Mouse (Mus musculus) frontal cortex, adult 2 months (tissue): Measurements from ENCODE around the gene Gpm6b. TPM values are rescaled to one million over a fixed set of nuclear protein-coding genes. Genes with fewer than 3 reads are reported as not detected.

Experiments used
- DNase-seq, 2 experiments: peaks; one replicate each; pipeline ENCODE4 v3.0.0; 2022; ENCODE audit warnings: low spot score in 1 of 2; ENCODE audit errors: extremely low spot score in 1 of 2
- polyA plus RNA-seq: library from polyadenylated mRNA; depleted of rRNA; stranded (reverse); fragments of >200 nt; gene quantifications from 2 replicates; pipeline ENCODE4 v1.2.3, GENCODE M21; 2012; rRNA removed

The Gpm6b gene
- 576 and 615 TPM in 2 replicates for polyA plus RNA-seq

DNA sequence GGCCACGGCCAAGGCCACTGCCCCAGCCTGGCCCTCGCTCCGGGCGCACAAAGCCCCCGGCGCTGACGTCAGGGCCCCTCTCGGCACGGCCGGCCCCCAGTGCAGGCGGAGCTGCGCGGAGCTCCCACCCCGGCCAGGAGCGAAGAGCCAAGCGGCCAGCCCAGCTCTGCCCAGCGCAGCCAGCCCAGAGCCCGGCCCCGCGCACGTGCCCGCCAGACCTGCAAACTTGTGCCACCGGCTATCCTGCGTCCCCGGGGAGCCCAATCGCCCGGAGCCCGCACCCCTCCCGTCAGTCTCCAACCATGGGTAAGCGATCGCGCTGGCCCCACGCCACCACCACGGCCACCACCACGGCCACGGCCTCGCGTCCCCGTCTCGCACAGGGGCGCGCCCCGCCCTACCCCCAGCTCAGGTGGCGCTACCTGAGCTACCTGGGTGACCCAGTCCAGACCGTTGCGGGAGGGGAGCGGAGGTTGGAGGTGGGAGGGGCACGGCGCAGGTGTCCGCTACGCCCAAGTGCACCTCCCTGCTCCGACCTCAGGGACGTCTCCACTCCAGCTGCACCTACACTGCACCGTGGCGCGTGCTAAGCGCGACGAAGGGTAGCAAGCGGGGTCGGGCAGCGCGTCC lies at the start of gene Gpm6b:
Gene Gpm6b, plus strand, starts transcription at position 81 of the 630 bp plus-strand sequence.
- peak in 1 of 2 experiments; percentile 41 for DNase-seq

DNA sequence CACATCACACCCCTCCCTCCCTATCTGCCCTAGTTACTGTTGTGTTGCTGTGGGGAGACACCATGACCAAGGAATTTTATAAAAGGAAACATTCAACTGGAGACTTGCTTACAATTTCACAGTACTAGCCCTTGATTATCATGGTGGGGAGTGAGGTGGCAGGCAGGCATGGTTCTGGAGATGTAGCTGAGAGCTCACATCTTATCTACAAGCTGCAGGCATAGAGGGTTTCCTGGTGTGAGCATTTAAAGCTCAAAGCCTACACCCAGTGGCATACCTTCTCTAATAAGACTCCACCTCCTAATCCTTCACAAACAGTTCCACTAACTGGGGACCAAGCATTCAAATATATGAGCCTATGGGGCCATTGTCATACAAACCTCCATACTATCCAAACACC lies 42.4 kb upstream of the Gpm6b start:
- DNase-seq = no peak

DNA sequence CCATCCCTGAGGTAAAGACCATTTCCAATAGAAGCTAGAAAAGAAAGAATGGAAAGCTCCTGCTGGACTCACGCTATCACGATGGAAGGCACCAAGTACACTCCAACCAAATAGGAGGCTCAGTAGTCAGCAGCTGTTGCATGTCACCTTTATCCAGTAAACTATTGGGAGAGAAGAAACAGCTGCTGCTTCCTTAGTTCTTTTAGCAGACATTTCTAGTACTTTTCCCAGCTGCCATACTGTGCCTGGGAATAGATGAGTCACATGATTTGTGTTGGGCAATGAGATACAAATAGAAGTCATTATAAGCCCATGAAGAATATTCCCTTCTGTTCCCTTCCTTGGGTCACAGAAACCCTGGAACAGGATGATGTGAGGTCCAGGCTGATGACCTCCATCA lies 40.4 kb upstream of the Gpm6b start:
- no peak for DNase-seq

DNA sequence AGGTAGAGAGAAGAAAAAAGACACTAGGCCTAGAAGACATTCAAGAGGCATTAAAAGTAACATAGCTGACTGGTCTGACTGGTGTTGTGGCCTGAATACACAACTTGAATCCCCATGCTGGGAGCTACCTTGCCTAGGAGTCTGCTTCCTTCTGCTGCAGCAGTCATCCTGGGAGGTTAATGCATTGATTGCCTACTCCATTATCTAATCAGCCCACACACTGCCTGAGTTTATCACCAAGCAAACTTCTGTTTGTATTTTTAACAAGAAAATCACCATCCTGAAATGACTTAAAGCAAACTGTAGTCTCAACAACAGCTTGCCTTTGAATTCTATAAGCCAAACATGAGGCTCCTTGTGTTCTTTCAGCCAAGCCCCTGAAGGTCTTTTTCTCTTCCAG lies 38.9 kb upstream of the Gpm6b start:
- no peak for DNase-seq

DNA sequence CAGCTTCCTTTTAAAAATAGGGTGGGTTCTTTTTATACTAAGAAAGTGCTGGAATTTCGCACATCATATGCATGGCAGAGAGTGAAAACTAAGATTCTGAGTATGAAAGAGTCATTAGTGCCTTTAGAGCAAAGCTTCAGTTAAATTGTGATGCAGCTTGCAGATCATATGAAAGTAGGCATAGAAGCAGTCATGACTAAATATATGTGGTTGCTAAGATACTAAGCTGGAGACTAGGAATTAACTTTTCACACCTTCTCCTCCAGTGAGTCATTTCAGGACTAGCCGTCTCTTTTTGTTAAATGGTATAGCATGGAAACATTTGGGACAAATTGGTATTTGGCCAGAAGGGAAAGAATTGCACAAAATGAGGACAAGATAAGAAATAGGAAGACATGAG lies 24.1 kb upstream of the Gpm6b start:
- peak; percentile 46 to 66 for DNase-seq

DNA sequence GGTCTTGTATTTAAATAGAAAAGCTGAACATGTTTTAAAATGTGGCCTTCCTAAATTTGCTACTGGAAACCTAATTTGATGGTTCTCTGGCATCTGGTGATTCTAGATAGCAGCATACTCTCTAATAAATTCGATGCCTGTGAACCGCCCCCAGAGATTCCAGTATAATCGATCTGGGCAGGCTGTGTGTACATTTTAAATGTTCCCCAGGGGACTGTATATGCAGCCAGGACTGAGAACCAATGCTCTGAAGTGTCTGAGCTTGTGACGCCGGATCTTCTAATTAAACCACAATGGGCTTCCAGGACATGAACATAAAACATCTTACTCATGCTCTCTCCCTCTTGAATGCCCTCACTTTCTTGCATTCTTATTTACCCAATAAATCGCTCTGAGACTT lies 22.5 kb upstream of the Gpm6b start:
- DNase-seq = no peak

DNA sequence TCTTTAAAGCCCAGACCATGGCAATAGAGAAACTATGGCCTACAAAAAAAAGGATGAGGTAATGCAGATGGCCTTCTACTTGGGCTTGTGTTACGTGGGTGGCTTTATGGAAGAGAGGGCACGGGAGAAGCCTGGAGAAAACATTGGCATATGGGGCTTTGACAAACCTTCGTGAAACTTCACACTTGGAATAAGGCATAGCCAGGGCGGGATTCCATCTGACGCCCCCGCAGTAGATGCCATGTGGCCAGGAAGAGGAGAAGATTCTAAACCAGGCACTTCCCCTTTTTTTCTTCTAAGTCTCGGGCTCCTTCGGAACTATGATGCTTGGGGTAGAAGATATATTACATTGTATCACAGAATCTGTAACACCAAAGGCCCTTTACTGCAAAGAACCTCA lies 22.0 kb upstream of the Gpm6b start:
- DNase-seq = peak; percentile 42 to 76

DNA sequence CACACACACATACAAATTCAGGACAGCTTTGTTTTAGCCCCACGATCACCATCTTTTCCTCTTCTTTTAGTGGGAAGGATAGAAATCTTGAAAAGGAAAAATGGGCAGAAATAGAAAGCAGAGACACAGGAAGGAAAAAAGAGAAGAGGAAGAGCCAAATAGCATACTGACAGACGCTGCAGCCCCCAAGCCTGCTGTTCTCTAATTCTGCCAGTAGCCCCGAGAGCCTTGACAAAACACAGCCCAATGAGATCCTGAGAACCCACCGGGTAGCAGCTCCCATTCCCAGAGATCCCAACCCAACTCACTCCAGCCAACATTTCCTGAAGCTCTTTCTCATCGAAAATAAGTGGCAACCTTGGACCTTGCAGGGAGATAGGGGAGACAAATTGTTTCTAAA lies 19.4 kb upstream of the Gpm6b start:
- no peak for DNase-seq

DNA sequence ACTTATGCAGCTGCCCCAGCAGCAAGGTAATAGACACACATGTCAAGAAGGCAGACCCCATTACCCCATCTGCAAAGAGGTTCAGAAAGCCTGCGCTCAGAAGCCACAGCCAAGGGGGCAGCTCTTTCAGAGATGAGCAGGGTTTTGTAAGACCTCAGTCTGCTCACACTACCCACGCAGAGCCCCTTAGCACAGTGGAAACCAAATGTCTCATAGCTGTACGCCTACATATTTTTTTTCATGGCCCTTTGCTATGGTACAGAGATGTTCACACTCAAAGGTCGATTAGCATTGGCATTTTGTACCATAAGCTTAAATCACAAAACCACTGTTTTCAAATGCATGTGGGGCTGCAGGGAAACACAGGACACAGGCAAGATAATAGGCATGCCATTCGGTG lies 11.9 kb upstream of the Gpm6b start:
- DNase-seq = no peak

DNA sequence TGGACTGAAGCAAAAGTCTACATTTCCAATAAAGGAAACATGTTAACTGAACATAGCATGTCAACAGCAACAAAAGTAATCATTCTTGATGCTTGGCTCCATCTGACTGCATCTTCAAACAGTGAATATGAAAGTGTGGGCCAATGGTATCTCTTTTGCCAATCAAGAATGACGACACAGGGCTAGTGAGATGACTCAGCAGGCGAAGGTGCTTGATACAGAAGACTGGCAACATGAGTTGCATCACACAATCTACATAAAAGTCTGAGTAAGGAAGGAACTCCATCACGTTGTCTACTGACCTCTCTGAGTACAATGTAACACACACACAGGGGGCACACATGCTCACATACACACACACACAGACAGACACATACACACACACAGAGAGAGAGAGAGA lies 9.0 kb upstream of the Gpm6b start:
- no peak for DNase-seq

DNA sequence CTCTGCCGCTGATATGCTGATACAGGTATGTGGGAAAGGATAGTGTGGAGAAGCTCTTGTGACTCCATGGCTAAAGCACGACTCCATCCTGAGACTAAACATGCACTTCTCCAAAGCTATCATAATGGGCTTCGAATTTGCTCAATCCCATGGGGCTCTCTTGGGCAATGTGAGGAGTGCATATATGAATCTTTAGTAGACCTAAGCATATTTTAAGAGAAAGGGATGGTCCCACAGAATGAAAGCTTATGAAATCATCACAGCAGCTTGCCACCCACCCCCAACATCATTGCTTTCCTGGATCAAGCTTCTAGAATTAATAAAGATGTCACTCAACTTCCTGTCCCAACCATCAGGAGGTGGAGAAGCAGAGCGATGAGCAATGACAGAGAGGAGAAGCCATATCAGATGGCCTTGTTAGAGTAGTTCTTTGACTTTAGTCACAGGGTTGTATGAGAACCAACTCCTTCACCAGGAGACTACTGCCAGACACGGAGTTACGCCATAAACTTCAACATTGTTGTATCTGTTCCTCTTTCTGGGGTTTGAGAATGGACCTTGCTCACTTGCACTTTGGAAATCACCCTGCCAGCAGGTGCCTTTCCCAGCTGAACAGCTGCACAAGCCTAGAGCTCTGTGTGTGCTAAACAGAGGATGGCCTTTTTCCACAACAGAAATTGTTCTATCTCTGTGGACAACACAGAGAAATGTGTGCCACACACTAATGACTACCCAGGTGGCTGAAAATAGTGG lies 8.0 kb upstream of the Gpm6b start:
- DNase-seq = no peak

DNA sequence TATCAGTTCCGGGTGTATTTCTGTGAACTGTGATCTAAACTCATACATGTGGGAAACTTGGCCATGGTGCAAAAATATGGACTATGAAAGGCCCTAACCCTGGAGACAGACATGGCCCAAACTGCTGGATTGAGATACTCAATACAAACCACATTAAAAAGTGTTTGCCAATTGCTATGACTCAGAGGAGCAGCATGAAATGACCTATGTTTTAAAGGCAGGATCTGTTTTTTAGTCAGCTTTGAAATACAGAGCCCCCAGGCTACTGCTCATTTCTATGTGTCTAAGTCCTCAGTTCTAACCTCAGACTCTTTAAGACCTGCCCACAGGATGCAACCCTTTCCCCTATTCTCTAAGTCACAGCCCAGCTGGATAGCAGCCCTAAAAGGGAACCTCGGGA lies 2.6 kb upstream of the Gpm6b start:
- DNase-seq = no peak

DNA sequence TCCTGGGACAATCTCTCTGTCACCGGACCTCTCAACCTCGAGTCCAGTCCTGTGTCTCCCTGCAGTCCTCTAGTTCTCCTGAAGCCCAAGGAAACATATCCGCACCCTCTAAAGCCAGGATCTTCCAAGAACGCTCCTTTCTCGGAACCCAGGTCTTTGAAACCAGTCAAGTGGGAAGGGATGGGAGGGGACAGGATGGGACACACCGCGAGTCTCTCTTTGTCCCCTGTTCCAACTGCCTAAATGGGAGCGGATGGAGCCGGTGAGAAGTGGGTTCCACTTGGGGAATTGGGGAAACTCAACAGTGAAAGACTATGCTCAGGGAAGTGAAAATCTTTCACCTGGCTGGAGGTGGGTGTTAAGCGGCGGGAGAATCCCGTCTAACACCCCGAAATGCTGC lies 809 bp downstream of the Gpm6b start:
- no peak for DNase-seq

DNA sequence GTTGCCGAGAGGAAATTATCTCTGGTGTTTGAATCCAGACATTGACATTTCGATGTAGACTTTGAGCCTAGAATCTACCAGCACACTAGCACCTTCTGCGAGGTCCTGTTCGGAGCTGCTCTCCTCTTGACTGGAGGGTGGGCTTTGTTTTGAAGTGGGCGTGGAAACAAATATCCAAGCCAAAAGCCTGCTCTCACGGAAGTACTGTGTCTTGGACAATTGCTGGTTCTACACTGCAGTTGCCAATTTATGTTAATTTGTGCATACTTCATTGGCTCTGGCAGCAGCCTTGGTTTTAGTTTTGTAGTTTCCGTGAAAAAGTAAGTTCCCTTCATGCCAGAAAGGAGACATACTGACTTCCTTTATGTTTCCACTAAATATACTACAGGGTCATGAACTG lies 2.0 kb downstream of the Gpm6b start:
- no peak for DNase-seq

DNA sequence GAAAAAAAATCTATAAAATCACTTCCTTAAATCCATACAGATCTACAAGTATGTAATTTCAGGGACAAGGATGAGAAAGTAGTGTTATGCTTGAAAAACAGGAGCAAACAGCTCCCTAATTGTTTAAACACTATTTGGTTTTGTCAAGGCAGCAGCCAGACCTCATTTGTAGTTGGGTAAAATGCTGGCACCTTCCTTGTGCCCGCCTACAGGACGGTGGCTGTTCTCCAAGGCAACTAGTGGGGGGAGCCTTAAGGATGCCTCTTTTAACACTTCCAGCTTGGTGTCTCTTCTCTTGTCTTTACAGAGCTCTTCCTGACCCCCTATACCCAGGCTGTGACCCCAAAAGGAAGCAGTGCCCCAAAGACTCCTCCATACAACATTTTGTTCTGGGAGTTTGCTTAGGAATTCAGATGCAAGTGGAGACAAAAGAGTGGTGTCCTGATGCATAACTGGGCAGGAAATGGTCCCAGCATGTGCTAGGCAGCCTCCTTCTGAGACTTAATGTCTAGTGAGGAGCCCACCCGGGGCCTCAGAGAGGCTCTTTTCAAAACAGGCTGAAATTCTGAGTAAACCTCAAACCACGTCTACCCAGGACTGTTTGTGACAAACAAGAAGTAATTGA lies 4.7 kb downstream of the Gpm6b start:
- DNase-seq = peak in 1 of 2 experiments; percentile 59

DNA sequence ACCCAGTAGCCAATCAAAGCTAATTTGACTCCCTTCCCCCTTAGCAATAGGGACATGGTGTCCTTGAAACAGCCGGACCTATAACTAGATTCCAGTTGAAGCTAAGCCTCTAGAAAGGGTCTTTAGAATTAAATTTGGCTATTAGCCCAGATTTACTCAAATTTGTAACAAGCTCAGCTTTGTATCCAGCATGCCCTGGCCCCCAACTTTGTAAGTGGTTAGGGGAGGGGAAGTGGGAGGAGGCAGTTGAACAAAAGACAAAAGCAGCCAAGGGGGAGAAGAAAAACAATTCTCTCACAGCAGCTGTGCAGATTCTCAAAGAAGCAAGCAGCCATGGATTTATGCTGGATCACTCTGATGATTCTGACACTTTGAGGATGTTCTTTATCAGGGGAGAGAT lies 32.8 kb downstream of the Gpm6b start:
- peak in 1 of 2 experiments; percentile 7 for DNase-seq

DNA sequence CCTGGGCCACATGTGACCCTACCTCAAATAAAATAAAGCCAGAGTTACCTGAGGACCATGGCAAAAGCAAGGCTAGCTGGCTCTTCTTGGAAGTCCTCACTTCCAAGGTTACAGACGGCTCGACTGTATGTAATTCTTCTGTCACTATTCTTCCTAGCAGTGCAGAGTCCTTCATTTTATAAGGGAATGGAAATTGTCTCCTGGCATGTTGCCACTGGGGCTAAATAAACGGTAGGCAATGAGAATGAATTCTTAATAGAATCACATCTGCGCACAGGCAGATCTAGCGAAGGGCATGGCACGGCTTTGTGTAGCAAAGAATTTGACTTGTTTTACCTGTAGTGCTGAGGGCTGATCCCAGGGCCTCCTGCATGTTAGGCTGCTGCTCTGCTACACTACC lies 33.9 kb downstream of the Gpm6b start:
- no peak for DNase-seq

DNA sequence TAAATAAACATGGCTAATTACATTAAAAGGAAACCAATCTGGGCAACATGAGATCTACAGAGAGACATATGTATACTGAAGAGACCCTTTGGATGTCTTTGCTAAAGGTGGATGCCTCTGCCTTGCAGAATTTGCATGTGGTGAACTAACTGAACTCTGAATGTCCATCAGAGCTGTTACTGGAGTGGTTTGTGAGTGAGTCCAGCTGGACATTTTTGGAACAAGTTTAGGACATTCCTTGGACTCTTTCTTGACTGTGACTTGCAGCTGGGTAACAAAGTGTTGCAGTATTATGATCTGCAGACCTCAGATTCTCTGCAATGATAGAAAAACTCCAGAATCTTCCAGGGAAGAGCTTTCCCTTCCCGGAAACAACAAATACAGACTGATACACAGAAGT lies 41.1 kb downstream of the Gpm6b start:
- DNase-seq = no peak

DNA sequence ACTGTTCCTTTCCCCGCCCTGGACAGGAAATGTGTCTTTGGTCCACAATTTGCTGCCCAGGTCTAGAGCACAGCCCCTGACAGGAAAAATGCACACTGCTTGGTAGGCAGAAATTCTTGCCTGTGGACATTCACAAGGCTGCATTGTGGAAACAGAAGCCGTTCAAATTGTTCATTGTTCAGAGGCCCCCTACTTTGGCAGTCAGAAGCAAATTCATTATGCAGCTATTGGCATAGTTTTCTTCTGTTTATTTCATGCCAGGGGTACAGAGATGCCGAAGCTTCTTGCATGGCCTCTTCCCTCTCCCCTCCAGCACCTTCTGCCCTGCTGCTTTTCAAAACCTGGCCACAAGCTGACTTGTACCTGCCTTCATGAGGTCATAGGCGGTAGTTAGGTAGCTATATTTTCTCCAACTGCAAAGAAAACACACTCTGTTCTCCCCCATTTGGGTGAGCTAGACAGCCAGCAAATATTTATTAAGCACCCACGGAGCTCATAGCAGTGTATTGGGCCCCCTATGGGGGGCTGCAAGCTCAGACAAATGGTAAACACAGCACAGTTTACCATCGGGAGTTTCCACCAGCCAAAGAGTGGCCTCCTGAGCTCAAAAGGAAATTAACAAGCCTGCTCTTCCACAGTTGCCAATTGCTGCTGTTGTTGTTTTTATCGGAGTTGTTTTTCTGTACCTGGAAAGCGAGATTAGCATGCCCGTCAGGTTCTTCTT lies 48.2 kb downstream of the Gpm6b start:
- peak in 1 of 2 experiments; percentile 30 for DNase-seq

DNA sequence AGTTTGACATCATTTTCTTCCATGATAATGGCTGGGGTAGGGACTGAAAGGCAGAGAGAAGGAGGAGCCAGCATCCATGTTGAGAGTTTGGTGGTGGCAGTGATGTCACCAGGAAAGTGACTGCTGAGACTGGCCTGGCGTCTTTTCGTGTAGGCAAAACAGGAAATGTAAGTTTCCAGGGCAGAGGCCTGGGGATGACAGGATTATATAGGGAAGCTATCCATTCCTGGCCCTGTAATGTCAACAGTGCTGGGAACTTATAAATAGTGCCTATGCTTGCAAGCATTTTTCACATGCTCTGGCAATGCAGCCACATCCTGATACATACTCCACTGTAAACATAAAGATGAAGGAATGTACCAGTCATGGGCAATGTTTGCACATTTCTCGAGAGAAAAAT lies 52.6 kb downstream of the Gpm6b start:
- DNase-seq = no peak

DNA sequence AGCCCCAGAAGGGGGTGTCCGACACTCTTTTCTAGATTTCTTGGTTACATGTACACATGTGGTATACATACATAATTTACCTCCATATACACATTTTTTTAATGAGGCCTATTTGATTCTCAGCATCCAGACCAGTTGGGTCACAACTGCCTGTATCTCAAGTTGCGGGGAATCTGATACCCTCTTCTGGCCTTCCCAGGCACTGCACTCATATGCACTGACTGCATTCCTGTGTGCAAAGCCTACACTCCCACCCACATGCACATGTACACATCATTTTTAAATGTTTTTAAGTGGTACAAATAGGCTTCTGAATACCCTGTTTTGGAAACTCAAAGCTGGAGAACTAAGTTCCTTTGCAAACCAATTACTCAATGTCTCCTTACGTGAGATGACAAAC lies 54.8 kb downstream of the Gpm6b start:
- DNase-seq = no peak
